Mouse (Mus musculus) C2C12 (cell line): ENCODE data around the gene Kif26a.

Source experiments
- CEBPB ChIP-seq: IDR thresholded peaks from one replicate; pipeline ENCODE4 v1.6.1; 2011; ENCODE audit warnings: low read depth, mild to moderate bottlenecking, control low read depth, moderate library complexity
- CTCF ChIP-seq: IDR thresholded peaks from one replicate; pipeline ENCODE4 v1.5.1; 2011; ENCODE audit not compliant: control insufficient read depth, insufficient read depth, insufficient read length
- MAX ChIP-seq: IDR thresholded peaks from one replicate; pipeline ENCODE4 v1.6.1; 2011; ENCODE audit warnings: mild to moderate bottlenecking, control low read depth
- MYOG ChIP-seq: IDR thresholded peaks from one replicate; pipeline ENCODE4 v1.6.1; 2011; ENCODE audit not compliant: control insufficient read depth, insufficient read length; ENCODE audit errors: extremely low read depth
- USF1 ChIP-seq: IDR thresholded peaks from one replicate; pipeline ENCODE4 v1.6.1; 2011; ENCODE audit warnings: low read depth, mild to moderate bottlenecking, control low read depth, moderate library complexity

DNA sequence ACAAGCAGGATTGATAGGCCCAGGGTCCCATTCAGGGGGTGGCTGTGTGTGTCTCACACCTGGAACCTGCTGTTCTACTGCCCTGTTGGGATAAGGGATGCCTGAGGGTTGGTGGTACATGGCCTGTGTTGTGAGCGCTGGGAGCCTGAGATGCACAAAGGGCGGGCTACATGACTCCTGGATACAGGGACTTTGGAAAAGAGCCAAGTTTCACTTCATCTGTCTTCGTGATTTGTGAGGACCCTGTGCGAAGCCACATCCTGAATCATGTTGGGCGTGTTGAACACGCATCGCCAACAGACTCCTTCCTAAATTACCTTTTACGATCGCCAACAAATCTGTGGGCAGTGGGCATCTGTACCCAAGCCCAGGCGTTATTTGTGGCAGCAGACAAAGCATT, 50.6 kb downstream of the Kif26a start:
- TF ChIP-seq MAX = no peak
- no peak for TF ChIP-seq CTCF
- TF ChIP-seq MYOG = no peak
- no peak for TF ChIP-seq CEBPB
- no peak for TF ChIP-seq USF1
